Mouse (Mus musculus) E14TG2a.4 (cell line): ENCODE data around the gene Ttc16.

Experiments used
- CTCF ChIP-seq: conservative IDR thresholded peaks from 2 replicates; pipeline ENCODE4 v1.5.1; 2014; ENCODE audit warnings: low read length
- POU5F1 ChIP-seq: IDR thresholded peaks from 2 replicates; pipeline ENCODE4 v1.6.1; 2014; ENCODE audit warnings: low read length, borderline replicate concordance

DNA sequence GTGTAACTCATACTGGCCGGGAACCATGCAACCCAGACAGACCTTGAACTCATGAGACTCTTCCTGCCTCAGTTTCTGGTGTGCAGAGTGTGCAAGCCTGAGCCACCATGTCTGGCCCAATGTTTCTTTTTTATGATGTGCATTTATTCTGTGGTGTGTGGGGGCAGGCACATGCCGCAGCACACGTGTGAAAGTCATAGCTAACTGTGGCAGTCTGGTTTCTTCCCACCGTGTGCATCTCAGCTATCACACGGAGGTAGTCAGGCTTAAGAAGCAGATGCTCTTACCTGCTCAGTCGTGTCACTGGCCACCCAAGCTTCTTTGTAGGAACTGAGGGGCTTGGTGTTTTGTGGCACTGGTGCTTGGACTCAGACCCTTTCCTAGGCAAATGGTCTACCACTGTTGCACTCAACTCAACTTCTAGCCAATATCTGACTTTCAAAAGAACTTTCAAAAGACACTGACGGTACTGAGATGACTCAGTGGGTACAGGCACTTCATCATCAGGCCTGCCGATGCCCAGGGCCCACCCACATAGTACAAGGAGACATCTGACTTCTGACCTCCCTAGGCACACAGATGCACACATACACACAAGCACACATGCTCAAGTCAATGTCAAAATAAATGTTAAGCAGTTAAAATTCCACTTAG lies 2.7 kb downstream of the Ttc16 start:
- TF ChIP-seq CTCF, result no peak
- no peak for TF ChIP-seq POU5F1
